In the genomic region with DNA sequence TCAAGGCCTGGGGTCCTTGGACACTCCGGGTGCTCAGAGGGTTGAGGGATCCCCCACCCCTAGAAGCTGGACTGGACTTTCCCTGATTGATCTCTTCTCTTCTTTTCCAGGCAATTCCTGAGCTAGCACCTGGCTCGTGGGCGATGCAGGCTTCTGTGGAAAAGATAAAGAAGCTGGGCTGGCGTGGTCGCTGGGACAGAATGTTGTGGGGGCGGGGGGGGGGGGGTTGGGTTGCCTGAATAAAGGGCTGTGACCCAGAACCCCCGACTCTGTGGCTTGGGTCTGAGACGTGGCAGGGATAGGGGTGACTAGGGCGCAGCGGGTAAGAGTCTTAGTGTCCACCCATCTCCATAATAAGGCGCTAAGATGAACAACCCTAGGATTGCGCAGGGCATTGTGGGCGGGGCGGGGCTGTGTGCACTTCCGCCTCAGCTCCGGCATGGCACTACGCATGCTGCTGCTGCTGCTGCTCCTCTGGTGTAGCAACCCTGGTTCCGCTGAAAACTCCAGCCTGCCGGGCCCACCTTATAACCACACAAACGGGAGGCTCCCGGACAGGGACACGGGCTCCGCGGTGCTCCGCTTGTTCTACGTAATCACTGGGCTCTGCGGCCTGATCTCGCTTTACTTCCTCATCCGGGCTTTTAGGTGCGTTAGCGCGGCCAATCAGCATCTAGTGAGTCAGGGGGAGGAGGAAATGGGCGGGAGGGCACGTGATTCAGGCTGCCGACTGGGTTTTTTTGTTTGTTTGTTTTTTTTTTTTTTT, we compare ENCODE assay signal across 8 mouse cellular contexts. TPM values are rescaled to one million over a fixed set of nuclear protein-coding genes. Genes with fewer than 3 reads are reported as not detected.
DNase-seq lines count a peak whose midpoint lies in the region; ATAC-seq and TF ChIP-seq lines count a peak whose summit lies in the region.

A gene (plus strand): TSS at position 418 of the 766 bp plus-strand sequence.

- no peaks in the 10 kb centered on the region for H3K27me3 ChIP-seq in ES-Bruce4 (ENCODE audit: control insufficient read depth, insufficient read depth, low read length, poor library complexity, severe bottlenecking)
- H3K27me3 ChIP-seq in forebrain, postnatal 0 days (ENCODE audit: insufficient read depth, low read length), result no peaks in the 10 kb centered on the region
- H3K27me3 ChIP-seq in neural tube, embryonic 15.5 days (replicated peaks), result no peaks in the 10 kb centered on the region

- H3K9ac ChIP-seq in ES-Bruce4 (ENCODE audit: low read depth, poor library complexity, severe bottlenecking), result peak within 1 kb of the TSS; percentile 44
- peak within 1 kb of the TSS; percentile 58 for H3K9ac ChIP-seq in forebrain, postnatal 0 days
- H3K9ac ChIP-seq in neural tube, embryonic 15.5 days (replicated peaks), result peak within 1 kb of the TSS; percentile 60

- H3K9me3 ChIP-seq in ES-Bruce4 (replicated peaks; ENCODE audit: control insufficient read depth, insufficient read depth, low read length, poor library complexity, severe bottlenecking), result no peaks in the 10 kb centered on the region
- no peaks in the 10 kb centered on the region for H3K9me3 ChIP-seq in forebrain, postnatal 0 days (ENCODE audit: low read length)
- H3K9me3 ChIP-seq in neural tube, embryonic 15.5 days (replicated peaks), result no peaks in the 10 kb centered on the region

- TF ChIP-seq EP300 in ES-Bruce4 (IDR thresholded peaks at IDR 0.05; ENCODE audit: insufficient read depth, low read depth, low read length), result no peak

- intact Hi-C loops in heart, postnatal 36 days (cut with DNase I), result loop anchor here (10.0 kb wide), 1 partner anchor 202 kb away; no protein-coding TSS in a partner anchor

- peaks cover 11% of the 10 kb centered on the region for H3K36me3 ChIP-seq in ES-Bruce4 (ENCODE audit: control insufficient read depth, insufficient read depth, low read length, poor library complexity, severe bottlenecking)
- H3K36me3 ChIP-seq in forebrain, postnatal 0 days (ENCODE audit: insufficient read depth), result peaks cover 27% of the 10 kb centered on the region
- peaks cover 25% of the 10 kb centered on the region for H3K36me3 ChIP-seq in neural tube, embryonic 15.5 days

- peak within 1 kb of the TSS; percentile 35 for H3K27ac ChIP-seq in ES-Bruce4 (ENCODE audit: insufficient read depth, low read length)
- H3K27ac ChIP-seq in forebrain, postnatal 0 days (ENCODE audit: low read depth, low read length), result peak within 1 kb of the TSS; percentile 92
- H3K27ac ChIP-seq in layer of hippocampus, adult 2 months, result peak within 1 kb of the TSS; percentile 92
- peak within 1 kb of the TSS; percentile 92 for H3K27ac ChIP-seq in neural tube, embryonic 15.5 days (replicated peaks)

- H3K4me3 ChIP-seq in ES-Bruce4 (ENCODE audit: low read depth, low read length), result peak within 1 kb of the TSS; percentile 55
- H3K4me3 ChIP-seq in forebrain, postnatal 0 days (ENCODE audit: low read depth, low read length), result peak within 1 kb of the TSS; percentile 47
- H3K4me3 ChIP-seq in layer of hippocampus, adult 2 months, result peak within 1 kb of the TSS; percentile 86
- peak within 1 kb of the TSS; percentile 86 for H3K4me3 ChIP-seq in lung, adult 2 months (replicated peaks; ENCODE audit: extremely low read depth, low read depth, low read length)
- H3K4me3 ChIP-seq in neural tube, embryonic 15.5 days (replicated peaks), result peak within 1 kb of the TSS; percentile 56

- no peak for TF ChIP-seq POLR2A in ES-Bruce4 (IDR thresholded peaks at IDR 0.05; ENCODE audit: insufficient read depth, low read length)
- TF ChIP-seq POLR2A in lung, adult 2 months (IDR thresholded peaks at IDR 0.05; ENCODE audit: borderline replicate concordance, extremely low read depth, low read depth, low read length), result peak; percentile 83; the same call in 1 of the 2 replicates

- DNase-seq in cerebellum, adult 11-12 months, result peak; percentile 89
- peak; percentile 95 for DNase-seq in forebrain, postnatal 0 days
- DNase-seq in heart, postnatal 36 days, result peak; percentile 85 to 95
- peak; percentile 84 to 91 for DNase-seq in layer of hippocampus, adult 2 months (ENCODE audit: low spot score in 2 of 2)
- peak; percentile 92 for DNase-seq in lung, adult 2 months
- DNase-seq in thymus, adult 18-20 months, result peak; percentile 76 to 88

- 6% methylated on average over 34 of the region's 35 CpGs for WGBS in forebrain, postnatal 0 days
- WGBS in lung, adult 2 months, result 9% methylated on average over 35 of the region's 35 CpGs
- 7% methylated on average over 35 of the region's 35 CpGs for WGBS in neural tube, embryonic 15.5 days

- TF ChIP-seq CTCF in ES-Bruce4 (IDR thresholded peaks at IDR 0.05; ENCODE audit: low read depth, low read length), result no peak
- TF ChIP-seq CTCF in forebrain, postnatal 0 days (IDR thresholded peaks at IDR 0.05; ENCODE audit: low read depth), result no peak
- no peak for TF ChIP-seq CTCF in layer of hippocampus, adult 2 months (conservative IDR thresholded peaks at IDR 0.05)
- no peak for TF ChIP-seq CTCF in lung, adult 2 months (IDR thresholded peaks at IDR 0.05; ENCODE audit: insufficient read depth, low read length)

- peak; percentile 84 for ATAC-seq in forebrain, postnatal 0 days
- ATAC-seq in neural tube, embryonic 15.5 days (ENCODE audit: low FRiP score), result peak; percentile 71

- peak within 1 kb of the TSS; percentile 61 for H3K4me2 ChIP-seq in forebrain, postnatal 0 days (ENCODE audit: low read depth)
- H3K4me2 ChIP-seq in neural tube, embryonic 15.5 days, result peak within 1 kb of the TSS; percentile 79

- peaks cover 2% of the 10 kb centered on the region for H3K4me1 ChIP-seq in ES-Bruce4 (ENCODE audit: control insufficient read depth, insufficient read depth, low read length)
- peaks cover 6% of the 10 kb centered on the region for H3K4me1 ChIP-seq in forebrain, postnatal 0 days (ENCODE audit: insufficient read depth)
- peaks cover 8% of the 10 kb centered on the region for H3K4me1 ChIP-seq in lung, adult 2 months (ENCODE audit: control insufficient read depth, insufficient read depth, low read length)
- H3K4me1 ChIP-seq in neural tube, embryonic 15.5 days, result peaks cover 58% of the 10 kb centered on the region

RNA-seq across cellular contexts. Expression of the gene that starts here (rescaled TPM):
- 7.6 and 7.7 TPM in 2 replicates for polyA plus RNA-seq in ES-Bruce4 (2011; ENCODE audit: insufficient read depth, insufficient read length, low read depth, missing spikeins)
- total RNA-seq in forebrain, postnatal 0 days (2014; rRNA removed), result 4.2 and 5.0 TPM in 2 replicates
- polyA plus RNA-seq in forebrain, postnatal 0 days (2015; fragmentation: Nextera tagmentation; extraction: Ambion mirVana), result 5.0 and 6.0 TPM in 2 replicates
- total RNA-seq in heart, postnatal 36 days (2021), result 1 to 10 TPM; 4.4 to 4.6 TPM
- total RNA-seq in layer of hippocampus, adult 2 months (2021), result 1 to 10 TPM; 7.0 to 7.4 TPM
- 11.2 and 14.0 TPM in 2 replicates for polyA plus RNA-seq in lung, adult 2 months (2012; rRNA removed)
- 13.5 and 14.3 TPM in 2 replicates for polyA plus RNA-seq in neural tube, embryonic 15.5 days (2015; fragmentation: Nextera tagmentation; extraction: Ambion mirVana)

Comparison
In these comparisons a context has a peak if more than half of its experiments do, and no peak if none do; other contexts are left out.
1. Peak in every context shown above with its lines: DNase-seq, ATAC-seq, H3K4me3 ChIP-seq and H3K27ac ChIP-seq.
2. H3K27ac ChIP-seq: peak in every context shown above with its lines; median percentile 92 in forebrain, postnatal 0 days; 92 in layer of hippocampus, adult 2 months; 92 in neural tube, embryonic 15.5 days; 35 in ES-Bruce4.